Mouse (Mus musculus): Measurements from ENCODE around the gene Ctc1.
"Not testable (repeated sequence)": the region's sequence is repeated elsewhere in the genome, so short reads cannot be mapped to it uniquely, and the experiment has no call there.

Ctc1 gene

DNA sequence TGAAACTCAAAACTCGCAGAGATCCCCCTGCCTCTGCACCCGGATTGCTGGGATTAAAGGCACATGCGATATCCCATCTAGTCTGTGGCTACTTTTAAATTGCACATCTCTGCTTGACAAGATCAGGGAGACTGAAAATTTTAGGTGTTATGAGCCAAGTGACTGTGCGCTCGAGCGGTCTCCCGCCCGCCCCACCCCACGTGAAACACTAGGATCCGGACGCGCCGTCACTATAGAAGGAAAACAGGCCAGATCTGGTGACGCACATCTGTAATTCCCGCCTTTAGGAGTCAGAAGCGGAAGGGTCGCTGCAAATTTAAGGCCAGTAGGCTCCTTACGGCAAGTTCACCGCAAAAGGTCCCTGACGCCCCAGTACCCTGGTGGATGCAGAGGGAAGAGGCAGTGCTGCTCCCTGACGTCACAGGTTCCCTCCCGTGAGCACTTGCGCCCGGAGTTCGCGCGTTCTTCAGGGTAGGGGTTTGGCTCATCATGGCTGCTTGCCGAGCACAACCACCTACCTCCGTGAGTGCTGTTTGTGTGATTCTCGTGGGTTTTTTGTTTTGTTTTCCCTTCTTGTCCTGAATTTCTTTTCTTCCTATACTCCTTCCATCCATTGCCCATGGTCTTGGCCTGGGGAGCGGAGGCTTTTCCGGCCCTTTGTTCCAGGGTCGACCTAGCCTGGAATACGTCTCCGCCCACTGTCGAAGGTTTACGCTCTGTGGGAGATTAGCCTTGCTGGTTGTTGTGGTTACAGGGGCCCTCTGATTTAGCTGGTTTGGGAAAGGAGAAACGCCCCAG is at the start of gene Ctc1:
Gene Ctc1 (plus strand): TSS at position 268 of the 798 bp plus-strand sequence.
- DNase-seq (ENCODE audit: low spot score in 2 of 2) = peak; percentile 83 to 86

DNA sequence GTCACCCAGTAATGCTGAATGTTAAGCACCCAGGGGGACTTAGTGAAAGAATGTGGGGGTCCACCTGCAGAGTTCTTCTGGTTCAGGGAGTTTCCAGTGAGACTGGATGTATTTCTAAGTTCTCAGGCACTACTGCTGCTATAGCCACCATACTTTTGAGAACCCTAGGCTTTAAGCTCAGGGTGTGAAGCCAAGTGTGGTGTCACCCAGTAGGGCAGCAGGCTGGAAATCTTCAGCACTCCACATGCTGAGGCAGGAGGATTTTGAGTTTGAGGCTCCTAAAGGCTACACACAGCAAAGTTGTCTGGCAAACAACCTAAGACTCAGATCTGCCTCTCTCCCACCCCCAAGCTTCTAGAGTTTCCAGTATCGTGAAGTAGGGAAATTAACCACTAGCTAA is 49.2 kb upstream of the Ctc1 start:
- no peak for DNase-seq (ENCODE audit: low spot score in 2 of 2)

DNA sequence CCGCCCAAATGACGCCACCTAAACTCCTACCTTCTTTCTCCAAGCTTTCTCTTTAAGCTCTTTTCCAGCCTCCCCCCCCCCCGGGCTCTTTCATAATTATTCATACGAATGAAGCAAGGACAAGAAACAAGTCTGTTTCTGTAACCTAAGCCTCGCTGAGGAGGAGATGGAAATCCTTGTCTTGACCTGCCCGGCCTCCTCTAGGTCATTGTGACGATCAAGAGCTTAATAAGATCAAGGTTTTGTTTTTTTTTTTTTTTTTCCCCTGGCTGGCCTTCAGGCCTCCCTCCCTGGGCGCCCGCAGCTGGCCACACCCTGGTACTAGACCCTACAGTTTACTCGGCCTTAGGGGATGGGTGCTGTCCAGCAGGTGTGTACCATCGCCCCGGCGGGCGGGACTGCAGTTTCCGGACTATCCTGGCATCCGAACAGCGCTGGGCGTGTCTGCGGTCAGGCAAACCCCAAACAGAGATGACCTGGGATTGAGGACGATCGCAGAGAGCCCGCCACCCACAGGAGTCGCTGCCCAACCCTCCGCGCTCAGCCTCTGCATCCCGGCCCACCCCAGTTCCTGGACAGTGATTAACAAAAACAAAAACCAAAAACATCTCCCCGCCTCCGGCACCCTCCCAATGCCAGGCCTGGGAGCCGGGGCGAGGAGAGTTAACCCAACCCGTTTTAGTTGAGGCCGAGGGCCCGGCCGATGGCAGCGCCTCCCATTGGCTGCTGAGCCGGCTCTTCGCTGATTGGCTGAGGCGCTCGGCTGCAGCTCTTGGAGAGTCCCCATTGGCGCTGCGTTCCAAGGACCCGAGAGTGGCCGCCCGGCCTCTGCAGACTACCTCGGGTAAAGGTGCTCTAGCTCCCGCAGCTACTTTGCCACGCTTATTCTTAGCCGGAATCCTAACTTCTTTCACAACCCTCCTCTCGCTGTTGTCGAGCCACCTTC is 48.1 kb upstream of the Ctc1 start, which contains the start of gene Slc25a35:
Gene Slc25a35 (plus strand): TSS at position 795 of the 946 bp plus-strand sequence.
- DNase-seq (ENCODE audit: low spot score in 2 of 2) = peak; percentile 88 to 92

DNA sequence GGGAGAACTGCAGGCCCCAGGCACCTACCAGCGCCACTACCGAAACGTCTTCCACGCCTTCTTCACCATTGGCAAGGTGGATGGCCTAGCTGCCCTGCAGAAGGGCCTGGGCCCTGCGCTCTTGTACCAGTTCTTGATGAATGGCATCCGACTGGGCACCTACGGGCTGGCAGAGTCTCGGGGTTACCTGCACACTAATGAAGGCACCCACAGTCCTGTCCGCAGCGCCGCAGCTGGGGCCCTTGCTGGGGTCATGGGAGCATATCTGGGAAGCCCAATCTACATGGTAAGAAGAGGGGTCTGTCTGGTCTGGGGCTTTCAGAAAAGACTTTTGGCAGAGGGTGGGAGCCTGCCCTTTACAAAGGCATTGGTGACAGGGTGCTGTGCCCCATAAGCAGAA is 47.0 kb upstream of the Ctc1 start:
- DNase-seq (ENCODE audit: low spot score in 2 of 2) = no peak

DNA sequence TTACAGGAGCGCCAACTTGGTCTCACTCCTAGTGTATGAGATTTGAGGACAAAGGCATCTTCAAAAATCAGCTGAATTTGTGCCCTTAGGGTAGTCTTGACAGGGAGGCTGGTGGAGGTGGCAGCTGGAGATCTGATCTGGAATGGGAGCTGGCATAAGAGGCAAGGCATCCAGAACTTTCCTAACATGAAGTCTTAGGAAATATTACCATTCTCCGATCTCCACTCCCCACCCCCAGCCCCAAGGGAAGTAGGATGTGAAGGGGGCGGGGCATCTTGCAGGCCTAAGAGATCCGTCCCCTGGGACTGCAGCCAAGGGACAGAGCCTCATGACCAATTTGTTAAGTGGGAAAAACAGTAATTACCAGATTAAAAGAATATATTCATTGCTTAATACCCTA is 45.5 kb upstream of the Ctc1 start:
- DNase-seq (ENCODE audit: low spot score in 2 of 2) = no peak

DNA sequence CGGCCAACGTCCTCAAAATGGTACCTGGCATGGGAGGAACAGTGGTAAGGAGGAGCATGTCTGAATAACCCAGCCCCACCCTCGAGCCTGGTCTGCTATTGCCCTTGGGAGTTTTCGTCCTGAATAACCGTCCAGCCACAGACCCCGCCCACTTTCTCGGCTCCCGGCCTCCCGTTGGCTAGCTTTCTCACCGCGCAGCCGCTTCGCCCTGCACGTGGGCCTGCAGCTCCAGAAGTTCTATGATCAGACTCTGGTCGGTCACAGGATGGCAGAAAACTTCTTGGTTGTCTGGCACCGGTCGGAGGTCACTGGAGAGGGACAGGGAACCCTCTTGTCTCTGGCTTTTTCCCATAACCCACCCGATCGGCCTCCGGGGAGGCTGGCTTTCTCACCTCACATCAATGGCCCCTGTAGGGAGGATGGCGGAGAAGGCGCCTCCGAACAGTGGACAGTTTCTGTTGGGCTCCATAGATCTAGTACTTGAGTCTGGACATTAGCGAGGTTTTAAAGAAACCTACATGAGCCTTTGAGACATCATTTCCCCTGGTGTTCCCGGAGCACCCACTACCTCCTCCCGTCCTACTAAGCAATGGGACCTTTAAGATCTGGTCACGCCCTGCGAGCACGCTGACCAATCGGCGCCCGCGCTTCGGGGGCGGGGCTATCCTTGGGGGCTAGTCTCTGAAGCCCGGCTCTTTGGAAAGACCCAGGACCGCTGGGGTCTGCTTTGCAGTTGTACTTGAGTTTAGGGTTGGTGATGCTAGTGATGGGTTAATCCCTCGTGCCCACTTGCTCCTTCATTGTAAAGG is 42.3 kb upstream of the Ctc1 start:
- DNase-seq (ENCODE audit: low spot score in 2 of 2) = peak; percentile 62 to 70

DNA sequence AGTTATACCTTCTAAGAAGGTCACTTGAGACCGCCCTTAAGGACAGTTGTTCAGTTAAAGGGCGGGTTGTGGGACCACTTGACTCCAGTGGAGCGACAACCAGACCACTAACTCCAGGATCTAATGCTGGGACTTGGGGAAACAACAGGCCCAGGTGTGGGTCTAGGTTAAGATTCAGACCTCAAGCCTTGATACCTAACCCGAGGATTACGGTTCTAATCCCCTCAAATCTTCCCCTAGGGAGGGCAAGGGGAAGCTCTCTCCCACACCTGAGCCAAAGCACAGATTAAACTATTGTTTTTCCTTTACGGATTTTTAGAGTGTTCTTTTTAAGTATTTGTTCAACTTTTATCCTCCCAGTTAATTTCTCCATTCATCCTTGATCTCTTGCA is 41.7 kb upstream of the Ctc1 start:
- DNase-seq (ENCODE audit: low spot score in 2 of 2) = no peak

DNA sequence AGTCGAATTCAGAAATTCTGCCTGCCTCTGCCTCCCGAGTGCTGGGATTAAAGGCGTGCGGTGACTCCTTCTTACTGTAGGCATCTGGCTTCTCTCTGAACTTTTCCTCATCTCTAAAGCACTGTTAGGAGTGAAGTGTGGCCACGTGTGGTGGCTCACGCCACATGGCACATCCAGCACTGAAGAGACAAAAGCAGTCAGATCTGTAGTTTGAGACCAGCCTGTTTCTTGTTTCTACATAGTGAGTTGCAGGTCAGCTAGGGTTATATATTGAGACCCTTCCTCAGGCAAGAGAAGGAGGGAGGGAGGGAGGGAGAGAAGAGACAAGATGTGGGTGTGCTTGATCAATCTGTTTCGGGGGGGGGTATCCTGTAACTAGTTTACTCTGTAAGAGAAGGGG is 40.6 kb upstream of the Ctc1 start, which contains the start of gene Rangrf:
Gene Rangrf (minus strand): TSS at position 101 of the 400 bp plus-strand sequence.
- DNase-seq (ENCODE audit: low spot score in 2 of 2) = no peak

DNA sequence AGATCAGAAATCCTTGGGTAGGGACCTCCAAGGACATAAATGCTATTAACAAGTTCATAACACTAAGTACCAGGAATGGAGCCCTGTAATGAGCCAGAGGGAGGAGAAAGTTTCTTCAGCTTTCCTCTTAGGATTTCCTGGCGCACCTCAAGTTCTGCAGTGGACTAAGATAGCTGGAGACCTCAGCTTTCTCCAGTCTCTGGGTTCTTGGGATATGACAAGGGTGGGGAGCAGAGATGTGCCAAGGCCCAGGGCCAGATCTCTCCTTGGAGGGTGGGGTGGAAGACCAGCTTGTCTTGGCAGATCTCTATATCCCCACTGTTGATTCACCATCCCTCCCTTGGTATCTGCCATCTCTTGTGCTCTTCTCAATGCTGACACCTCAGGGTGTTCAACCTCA is 40.1 kb upstream of the Ctc1 start:
- DNase-seq (ENCODE audit: low spot score in 2 of 2) = no peak

DNA sequence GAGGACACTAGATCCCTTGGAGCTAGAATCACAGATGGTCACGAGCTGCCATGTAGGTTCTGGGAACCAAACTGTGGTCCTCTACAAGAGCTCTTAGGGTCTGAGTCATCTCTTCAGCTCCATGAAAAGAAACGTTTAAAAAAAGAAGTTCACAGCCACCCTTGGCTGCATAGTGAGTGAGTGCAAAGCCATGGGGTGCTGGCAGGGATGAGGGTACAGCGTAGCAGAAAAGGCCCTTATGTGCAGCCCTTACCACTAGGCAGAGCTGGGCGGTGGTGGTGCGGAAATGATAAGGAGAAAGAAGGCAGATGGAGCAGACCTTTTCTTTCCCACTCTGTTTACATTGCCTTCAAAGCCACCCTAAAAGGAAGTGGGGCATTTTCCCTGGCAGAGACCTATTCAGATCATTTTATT is 36.4 kb upstream of the Ctc1 start:
- DNase-seq (ENCODE audit: low spot score in 2 of 2) = peak in 1 of 2 experiments; percentile 18

DNA sequence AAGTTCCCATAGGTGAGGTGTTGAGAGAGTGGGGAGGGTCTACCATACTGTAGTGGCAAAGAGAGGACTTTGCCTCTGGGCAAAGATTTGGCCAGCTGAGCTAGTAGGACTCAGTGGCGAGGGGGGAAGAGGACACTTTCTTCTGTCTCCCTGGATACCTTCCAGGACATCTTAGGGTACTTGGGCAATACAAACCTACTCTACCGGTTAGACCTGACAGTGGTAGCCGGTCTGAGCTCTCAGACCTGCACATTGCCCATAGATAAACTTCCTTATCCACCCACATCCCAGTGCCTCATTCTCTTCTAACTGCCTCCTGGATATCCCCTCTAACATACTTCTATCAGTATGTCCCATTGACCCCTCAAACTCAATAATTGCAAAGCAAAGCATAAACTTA is 34.8 kb upstream of the Ctc1 start:
- DNase-seq (ENCODE audit: low spot score in 2 of 2) = no peak

DNA sequence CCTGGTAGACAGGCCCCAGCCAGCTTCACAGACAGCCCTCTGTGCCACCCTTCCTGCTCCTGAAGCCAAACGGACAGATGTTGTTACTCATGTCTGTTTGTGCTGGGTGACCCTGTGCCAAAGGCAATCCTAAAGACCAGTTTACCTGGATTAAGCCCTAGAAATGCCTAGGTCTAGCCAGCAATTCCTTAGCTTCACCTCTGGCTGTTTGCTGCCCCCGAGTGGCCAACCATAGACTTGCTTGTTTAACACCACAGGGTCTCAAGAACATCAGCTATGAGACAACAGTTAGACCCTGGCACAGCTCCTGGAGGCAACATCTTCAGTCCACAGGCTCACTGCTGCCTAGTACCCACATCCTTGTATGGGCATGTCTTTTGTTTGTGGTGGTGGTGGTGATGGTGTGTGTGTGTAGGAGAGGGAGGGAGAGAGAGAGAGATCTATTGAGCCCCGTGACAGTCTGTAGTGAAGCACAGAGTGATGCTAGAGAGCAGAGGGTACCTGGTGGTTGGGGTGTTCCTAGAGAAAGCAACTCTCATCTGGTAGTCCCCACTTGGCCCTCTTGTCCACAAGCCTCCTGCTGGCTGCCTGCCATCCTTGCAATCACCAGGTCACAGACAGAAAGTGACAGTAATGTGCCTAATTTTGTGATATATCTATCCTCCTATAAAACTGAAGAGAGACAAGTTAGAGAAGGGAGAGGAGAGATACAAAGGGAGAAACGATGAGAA is 32.9 kb upstream of the Ctc1 start:
- peak; percentile 26 to 38 for DNase-seq (ENCODE audit: low spot score in 2 of 2)

DNA sequence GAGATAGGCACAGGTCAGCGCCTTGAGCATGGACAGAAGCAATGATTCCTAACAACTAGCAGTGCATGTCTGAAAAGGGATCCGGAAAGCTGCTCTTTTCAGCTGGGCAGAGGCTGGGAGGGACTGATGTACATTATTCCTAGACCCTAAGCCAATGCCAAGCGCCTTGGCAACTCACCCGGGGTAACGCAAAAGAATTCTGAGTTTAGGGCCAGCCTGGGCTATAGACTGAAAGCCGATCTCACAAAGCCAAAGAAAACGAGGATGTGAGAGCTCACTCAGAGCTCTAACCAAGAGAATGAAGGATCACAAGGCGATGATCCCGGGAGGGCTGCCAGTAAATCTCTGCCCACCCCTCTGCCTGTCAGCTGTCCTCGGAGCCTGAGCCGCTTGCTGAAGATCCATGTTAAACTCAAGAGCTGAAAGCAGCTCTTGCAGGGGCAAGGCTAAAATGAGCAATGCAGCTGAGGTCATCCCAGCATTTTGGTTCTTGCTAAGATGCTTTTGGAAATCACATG is 28.3 kb upstream of the Ctc1 start:
- no peak for DNase-seq (ENCODE audit: low spot score in 2 of 2)

DNA sequence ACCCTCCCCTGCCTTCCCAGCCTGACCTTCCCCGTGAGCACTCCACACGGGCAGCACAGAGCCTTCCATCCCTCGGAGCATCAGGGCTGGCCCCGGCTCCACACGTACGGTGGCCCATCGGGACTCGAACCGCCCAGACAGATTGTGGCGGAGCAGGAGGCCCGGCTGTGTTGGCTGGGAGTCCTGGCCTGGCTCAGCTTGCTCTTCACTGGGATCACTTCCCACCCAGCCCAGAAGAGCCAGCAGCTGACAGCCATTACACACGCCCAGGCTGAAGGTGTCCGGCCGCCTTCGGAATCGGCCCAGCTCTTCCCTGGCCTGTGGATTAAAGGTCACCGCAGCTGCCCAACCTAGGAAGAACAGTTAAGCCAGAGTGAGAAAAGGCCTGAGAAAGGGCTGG is 27.4 kb upstream of the Ctc1 start:
- DNase-seq (ENCODE audit: low spot score in 2 of 2) = no peak

DNA sequence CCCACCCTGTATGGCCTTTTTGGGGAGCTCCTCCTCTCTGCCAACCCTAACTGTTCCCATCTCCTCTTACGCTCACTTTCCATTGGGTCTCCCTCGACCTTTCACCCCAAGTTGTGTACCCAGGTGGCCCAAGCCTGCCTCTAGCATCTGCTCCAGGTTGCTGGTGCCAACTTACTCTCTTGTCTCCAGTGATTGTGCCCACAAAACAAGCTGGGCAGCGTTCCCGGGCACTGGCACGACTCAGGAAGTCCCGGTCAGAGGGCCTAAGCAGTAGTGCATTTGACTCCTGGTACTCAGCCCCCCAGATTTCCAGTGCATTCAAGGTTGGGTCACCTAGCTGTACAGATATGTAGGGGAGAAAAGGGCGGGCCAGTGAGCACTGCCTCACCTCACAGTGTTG is 22.6 kb upstream of the Ctc1 start:
- DNase-seq (ENCODE audit: low spot score in 2 of 2) = no peak

DNA sequence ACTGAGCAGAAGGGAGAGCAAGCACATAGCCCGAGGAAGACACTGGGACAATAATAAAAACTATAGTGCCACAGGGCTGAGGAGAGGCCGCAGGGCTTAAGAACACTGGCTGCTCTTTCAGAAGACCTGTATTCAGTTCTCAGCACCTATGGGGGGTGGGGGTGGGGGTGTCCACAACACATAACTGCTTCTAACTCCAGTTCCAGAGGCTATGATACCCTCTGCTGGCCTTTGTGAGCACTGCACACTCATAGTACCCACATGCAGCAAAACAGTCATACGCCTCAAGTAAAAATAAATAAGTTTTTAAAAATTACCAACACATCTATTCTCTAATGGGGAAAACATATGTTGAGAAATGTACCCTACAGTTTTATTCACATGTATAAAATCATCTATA is 21.3 kb upstream of the Ctc1 start:
- no peak for DNase-seq (ENCODE audit: low spot score in 2 of 2)

DNA sequence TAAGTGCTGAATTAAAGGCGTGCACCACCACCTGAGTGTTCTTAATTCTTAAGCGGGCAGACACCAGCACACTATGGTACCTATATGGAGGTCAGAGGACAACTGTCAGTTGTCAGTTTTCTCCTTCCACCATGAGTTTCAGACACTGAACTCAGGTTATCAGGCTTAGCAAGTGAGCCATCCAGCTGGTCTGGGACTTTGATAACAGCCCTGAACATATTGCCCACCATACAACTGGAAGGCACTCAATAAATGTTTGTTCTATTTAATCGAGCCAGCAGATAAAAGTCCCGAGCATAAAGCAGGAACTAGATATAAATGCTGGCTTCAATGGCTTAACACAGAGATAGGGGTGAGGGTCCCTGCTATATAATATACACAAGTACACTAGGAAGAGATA is 18.6 kb upstream of the Ctc1 start:
- no peak for DNase-seq (ENCODE audit: low spot score in 2 of 2)

DNA sequence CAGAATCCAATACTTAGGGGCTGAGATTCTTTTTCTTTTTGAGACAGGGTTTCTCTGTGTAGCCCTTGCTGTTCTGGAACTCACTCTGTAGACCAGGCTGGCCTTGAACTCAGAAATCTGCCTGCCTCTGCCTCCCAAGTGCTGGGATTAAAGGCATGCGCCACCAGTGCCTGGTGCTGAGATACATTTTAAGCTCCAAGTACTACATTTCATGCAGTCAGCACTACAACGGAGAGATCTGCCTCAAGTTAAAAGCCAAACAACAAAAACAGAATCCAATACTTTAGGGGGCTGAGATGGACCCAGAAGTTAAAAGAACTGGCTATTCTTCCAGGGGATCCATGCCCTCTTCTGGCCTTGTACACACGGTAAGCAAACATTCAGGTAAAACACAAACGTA is 12.9 kb upstream of the Ctc1 start:
- not testable (repeated sequence) for DNase-seq (ENCODE audit: low spot score in 2 of 2)

DNA sequence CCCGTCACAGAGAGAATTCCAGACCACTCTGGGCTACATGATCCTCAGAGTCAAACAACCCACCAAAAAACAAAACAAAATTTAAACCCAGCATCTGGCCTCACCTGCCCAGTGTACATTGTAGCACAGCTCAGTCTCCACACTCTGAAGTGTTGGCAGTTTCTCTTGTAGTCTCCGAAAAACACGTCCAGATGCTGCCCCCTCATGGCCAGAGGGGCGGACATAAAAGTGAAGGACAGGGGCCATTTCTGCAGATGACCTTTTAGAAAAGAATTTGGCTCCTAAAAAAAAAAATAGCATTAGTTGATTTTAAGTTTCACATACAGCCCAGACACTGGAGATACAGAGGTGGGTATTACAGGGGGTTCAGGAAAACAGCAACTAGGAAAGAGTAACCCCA is 12.1 kb upstream of the Ctc1 start:
- DNase-seq (ENCODE audit: low spot score in 2 of 2) = no peak

DNA sequence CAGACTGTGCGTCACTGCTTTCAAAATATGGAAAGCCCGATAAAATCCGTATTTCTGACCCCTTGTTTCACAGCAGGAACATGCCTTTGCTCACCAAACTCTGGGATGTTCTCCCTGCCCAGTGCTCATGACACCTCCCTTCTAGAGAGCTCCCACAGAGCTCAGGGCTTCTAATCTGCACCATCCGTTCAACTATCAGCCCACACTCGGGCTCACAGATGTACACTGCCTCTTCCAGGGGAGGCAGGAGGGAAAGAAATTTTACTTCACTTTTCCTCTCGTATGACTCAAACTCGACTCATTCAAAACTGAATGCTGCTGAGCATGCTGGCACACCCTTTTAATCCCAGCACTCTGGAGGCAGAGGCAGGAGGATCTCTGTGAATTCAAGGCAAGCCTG is 10.5 kb upstream of the Ctc1 start:
- DNase-seq (ENCODE audit: low spot score in 2 of 2) = no peak

DNA sequence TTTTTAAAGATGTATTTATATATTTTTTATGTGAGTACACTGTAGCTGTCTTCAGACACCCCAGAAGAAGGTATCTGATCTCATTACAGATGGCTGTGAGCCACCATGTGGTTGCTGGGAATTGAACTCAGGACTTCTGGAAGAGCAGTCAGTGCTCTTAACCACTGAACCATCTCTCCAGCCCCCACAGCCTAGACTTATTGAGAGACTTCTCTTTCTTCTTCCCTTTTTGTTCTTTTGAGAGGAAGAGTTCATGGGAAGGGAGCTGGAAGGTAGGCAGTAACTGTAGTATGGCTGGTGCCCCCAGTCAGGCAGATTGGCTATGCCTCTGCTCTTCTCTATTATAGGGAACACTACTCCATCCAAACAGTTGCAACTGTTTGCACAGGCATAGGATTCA is 9.1 kb upstream of the Ctc1 start:
- not testable (repeated sequence) for DNase-seq (ENCODE audit: low spot score in 2 of 2)

Data from right cerebral cortex, postnatal 36 days (tissue).